Mouse (Mus musculus): Measurements from ENCODE around the gene Gm10271.

DNA sequence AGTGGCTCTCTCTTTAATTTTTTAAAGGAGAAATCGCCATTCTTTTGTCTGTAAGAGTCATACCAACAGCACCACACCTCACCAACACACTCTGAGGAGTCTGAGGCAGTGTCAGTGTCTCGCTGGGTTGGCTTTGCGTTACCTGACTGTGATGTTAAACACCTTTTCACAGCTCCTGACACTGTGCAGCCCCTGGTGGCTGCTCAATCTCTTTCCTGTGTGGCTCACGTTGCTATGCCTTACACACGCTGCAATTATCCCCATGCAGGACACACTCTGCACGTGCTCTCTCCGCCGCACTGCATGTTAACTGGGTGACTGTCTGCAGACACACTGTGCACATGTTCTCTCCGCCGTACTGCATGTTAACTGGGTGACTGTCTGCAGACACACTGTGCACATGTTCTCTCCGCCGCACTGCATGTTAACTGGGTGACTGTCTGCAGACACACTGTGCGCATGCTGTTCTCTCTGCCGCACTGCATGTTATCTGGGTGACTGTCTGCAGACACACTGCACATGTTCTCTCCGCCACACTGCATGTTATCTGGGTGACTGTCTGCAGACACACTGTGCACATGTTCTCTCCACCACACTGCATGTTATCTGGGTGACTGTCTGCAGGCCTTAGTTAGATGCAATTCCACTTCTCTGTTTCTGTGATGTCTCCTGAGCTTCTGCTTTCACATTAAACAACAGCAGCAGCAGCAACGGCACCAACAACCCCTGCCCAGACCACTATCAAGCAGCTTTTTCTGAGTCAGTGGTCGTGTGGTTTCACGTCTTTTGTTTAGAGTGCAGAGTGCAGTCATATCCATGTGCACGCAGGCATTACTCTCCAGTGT, 48.5 kb downstream of the Gm10271 start:
- TF ChIP-seq POLR2A (IDR thresholded peaks at IDR 0.05; ENCODE audit: borderline replicate concordance, extremely low read depth, low read depth, low read length) (no peak), CTCF (IDR thresholded peaks at IDR 0.05; ENCODE audit: insufficient read depth, low read length) (no peak)

All from lung, adult 2 months (tissue).